Mouse (Mus musculus): ENCODE measurements around the gene Tmem130. TPM values are rescaled to one million over a fixed set of nuclear protein-coding genes. Genes with fewer than 3 reads are reported as not detected.

The Tmem130 gene
- 13.5 and 14.0 TPM in 2 replicates for polyA plus RNA-seq (2012; rRNA removed)

GRCm38 (mm10) chr5:144761161-144761868, at the start of gene Tmem130:
Tmem130 (minus strand) TSS chr5:144761818.

GRCm38 (mm10) chr5:144767106-144767798, 5.6 kb upstream of the Tmem130 start, which contains the start of gene Trrap:
Trrap (plus strand) TSS chr5:144767732.

Other genes with a start within 250 kb of the Tmem130 start
- 3.3 and 4.0 TPM in 2 replicates for gene Nptx2, start 215.9 kb downstream of the Tmem130 start, polyA plus RNA-seq (2012; rRNA removed)
- gene Trrap, start 5.9 kb upstream of the Tmem130 start, polyA plus RNA-seq (2012; rRNA removed), result 148 and 155 TPM in 2 replicates
- 18.4 and 26.0 TPM in 2 replicates for gene Smurf1, start 204.0 kb upstream of the Tmem130 start, polyA plus RNA-seq (2012; rRNA removed)

Measured in central nervous system, embryonic 11.5 days (tissue).